Mouse (Mus musculus): Measurements from ENCODE around the gene B3gat2. TPM values are rescaled to one million over a fixed set of nuclear protein-coding genes. Genes with fewer than 3 reads are reported as not detected.

B3gat2 gene
- polyA plus RNA-seq, 1 experiment = 0.22 TPM

- Histone ChIP-seq H3ac (ENCODE audit: control insufficient read depth, insufficient read length) (no peak overlapping the region), H3K4me3 (no peak overlapping the region), H3K4me2 (ENCODE audit: low read depth) (no peak overlapping the region), H3K27me3 (ENCODE audit: control insufficient read depth, insufficient read depth, insufficient read length) (no peaks in the 10 kb centered on the region), H3K79me2 (ENCODE audit: control insufficient read depth, insufficient read depth) (no peaks in the 10 kb centered on the region), H3K36me3 (ENCODE audit: control insufficient read depth, insufficient read depth) (peaks cover 35% of the 10 kb centered on the region)
- TF ChIP-seq USF1 (IDR thresholded peaks at IDR 0.05; ENCODE audit: low read depth) (no peak), POLR2AphosphoS2 (IDR thresholded peaks at IDR 0.05; ENCODE audit: insufficient read length, low read depth) (no peak)
These were observed 94.1 kb downstream of the B3gat2 start for GRCm38 (mm10) chr1:23855623-23856022.

GRCm38 (mm10) chr1:23860944-23861343 lies 99.4 kb downstream of the B3gat2 start:
- H3K4me2 ChIP-seq (ENCODE audit: low read depth) = no peak overlapping the region
- no peak for TF ChIP-seq MYOD1 (IDR thresholded peaks at IDR 0.05; ENCODE audit: control insufficient read depth in 1 of 3, insufficient read length in 2 of 3, low read depth in 2 of 3)
- TF ChIP-seq USF1 (IDR thresholded peaks at IDR 0.05; ENCODE audit: low read depth) = no peak
- no peak for TF ChIP-seq SRF (IDR thresholded peaks at IDR 0.05; ENCODE audit: control insufficient read depth, insufficient read length, low read depth)
- TF ChIP-seq E2F4 (IDR thresholded peaks at IDR 0.05; ENCODE audit: insufficient read depth) = no peak
- TF ChIP-seq MAX (IDR thresholded peaks at IDR 0.05; ENCODE audit: low read depth) = no peak
- peaks cover 11% of the 10 kb centered on the region for H3K36me3 ChIP-seq (ENCODE audit: control insufficient read depth, insufficient read depth)
- no peak overlapping the region for H3K4me3 ChIP-seq
- no peak overlapping the region for H3ac ChIP-seq (ENCODE audit: control insufficient read depth, insufficient read length)
- H3K27me3 ChIP-seq (ENCODE audit: control insufficient read depth, insufficient read depth, insufficient read length) = no peaks in the 10 kb centered on the region
- no peaks in the 10 kb centered on the region for H3K79me2 ChIP-seq (ENCODE audit: control insufficient read depth, insufficient read depth)

GRCm38 (mm10) chr1:23865566-23865965 lies 104.0 kb downstream of the B3gat2 start:
- no peak overlapping the region for H3K4me3 ChIP-seq
- no peaks in the 10 kb centered on the region for H3K79me2 ChIP-seq (ENCODE audit: control insufficient read depth, insufficient read depth)
- H3K27me3 ChIP-seq (ENCODE audit: control insufficient read depth, insufficient read depth, insufficient read length) = no peaks in the 10 kb centered on the region
- no peak overlapping the region for H3ac ChIP-seq (ENCODE audit: control insufficient read depth, insufficient read length)
- TF ChIP-seq MYOG (IDR thresholded peaks at IDR 0.05; ENCODE audit: control insufficient read depth in 1 of 3, insufficient read depth in 1 of 3, insufficient read length in 2 of 3, low read depth in 2 of 3) = no peak
- TF ChIP-seq CEBPB (IDR thresholded peaks at IDR 0.05; ENCODE audit: insufficient read depth, poor library complexity, severe bottlenecking) = no peak
- no peak overlapping the region for H3K4me2 ChIP-seq (ENCODE audit: low read depth)
- peaks cover 7% of the 10 kb centered on the region for H3K36me3 ChIP-seq (ENCODE audit: control insufficient read depth, insufficient read depth)

GRCm38 (mm10) chr1:23867350-23867862 lies 105.9 kb downstream of the B3gat2 start:
- Histone ChIP-seq H3K27me3 (ENCODE audit: control insufficient read depth, insufficient read depth, insufficient read length) (no peaks in the 10 kb centered on the region), H3K4me3 (no peak overlapping the region), H3K4me2 (ENCODE audit: low read depth) (no peak overlapping the region), H3K79me2 (ENCODE audit: control insufficient read depth, insufficient read depth) (no peaks in the 10 kb centered on the region), H3K36me3 (ENCODE audit: control insufficient read depth, insufficient read depth) (peaks cover 10% of the 10 kb centered on the region), H3ac (ENCODE audit: control insufficient read depth, insufficient read length) (no peak overlapping the region)
- TF ChIP-seq POLR2A (IDR thresholded peaks at IDR 0.05; ENCODE audit: insufficient read length, low read depth) = no peak

- no peak for TF ChIP-seq POLR2AphosphoS2 (IDR thresholded peaks at IDR 0.05; ENCODE audit: insufficient read length, low read depth)
- no peak for TF ChIP-seq TCF3 (IDR thresholded peaks at IDR 0.05; ENCODE audit: insufficient read length, low read depth)
- no peak for TF ChIP-seq E2F4 (IDR thresholded peaks at IDR 0.05; ENCODE audit: insufficient read depth)
- no peak for TF ChIP-seq USF1 (IDR thresholded peaks at IDR 0.05; ENCODE audit: low read depth)
- TF ChIP-seq TCF12 (IDR thresholded peaks at IDR 0.05; ENCODE audit: insufficient read depth, poor library complexity, severe bottlenecking) = no peak
- TF ChIP-seq MAX (IDR thresholded peaks at IDR 0.05; ENCODE audit: low read depth) = no peak
- TF ChIP-seq POLR2A (IDR thresholded peaks at IDR 0.05; ENCODE audit: insufficient read length, low read depth) = no peak
- no peak for TF ChIP-seq CEBPB (IDR thresholded peaks at IDR 0.05; ENCODE audit: insufficient read depth, poor library complexity, severe bottlenecking)
- TF ChIP-seq MYOG (IDR thresholded peaks at IDR 0.05; ENCODE audit: control insufficient read depth in 1 of 3, insufficient read depth in 1 of 3, insufficient read length in 2 of 3, low read depth in 2 of 3) = no peak
- no peak for TF ChIP-seq SRF (IDR thresholded peaks at IDR 0.05; ENCODE audit: control insufficient read depth, insufficient read length, low read depth)
- no peak for TF ChIP-seq REST (IDR thresholded peaks at IDR 0.05; ENCODE audit: insufficient read depth, insufficient read length)
- no peak for TF ChIP-seq MYOD1 (IDR thresholded peaks at IDR 0.05; ENCODE audit: control insufficient read depth in 1 of 3, insufficient read length in 2 of 3, low read depth in 2 of 3)
- peaks cover 8% of the 10 kb centered on the region for H3K36me3 ChIP-seq (ENCODE audit: control insufficient read depth, insufficient read depth)
- H3K4me3 ChIP-seq = no peak overlapping the region
- no peak overlapping the region for H3K4me2 ChIP-seq (ENCODE audit: low read depth)
- H3ac ChIP-seq (ENCODE audit: control insufficient read depth, insufficient read length) = no peak overlapping the region
- H3K27me3 ChIP-seq (ENCODE audit: control insufficient read depth, insufficient read depth, insufficient read length) = no peaks in the 10 kb centered on the region
- H3K79me2 ChIP-seq (ENCODE audit: control insufficient read depth, insufficient read depth) = no peaks in the 10 kb centered on the region
These were observed 110.6 kb downstream of the B3gat2 start for GRCm38 (mm10) chr1:23872194-23872593.

- Histone ChIP-seq H3K4me2 (ENCODE audit: low read depth) (no peak overlapping the region), H3K36me3 (ENCODE audit: control insufficient read depth, insufficient read depth) (no peaks in the 10 kb centered on the region)
- no peak for TF ChIP-seq MAX (IDR thresholded peaks at IDR 0.05; ENCODE audit: low read depth)
- TF ChIP-seq USF1 (IDR thresholded peaks at IDR 0.05; ENCODE audit: low read depth) = no peak
- TF ChIP-seq CEBPB (IDR thresholded peaks at IDR 0.05; ENCODE audit: insufficient read depth, poor library complexity, severe bottlenecking) = no peak
- no peak for TF ChIP-seq MYOG (IDR thresholded peaks at IDR 0.05; ENCODE audit: control insufficient read depth in 1 of 3, insufficient read depth in 1 of 3, insufficient read length in 2 of 3, low read depth in 2 of 3)
These were observed 121.1 kb downstream of the B3gat2 start for GRCm38 (mm10) chr1:23882681-23883080.

More at GRCm38 (mm10) chr1:23882681-23883080, 121.1 kb downstream of the B3gat2 start:
- Histone ChIP-seq H3K27me3 (ENCODE audit: control insufficient read depth, insufficient read depth, insufficient read length) (no peaks in the 10 kb centered on the region), H3ac (ENCODE audit: control insufficient read depth, insufficient read length) (no peak overlapping the region), H3K79me2 (ENCODE audit: control insufficient read depth, insufficient read depth) (peaks cover 7% of the 10 kb centered on the region), H3K4me3 (no peak overlapping the region)
